Mouse (Mus musculus) embryonic facial prominence, embryonic 10.5 days (tissue): ENCODE data around the gene Dhx58. TPM values are rescaled to one million over a fixed set of nuclear protein-coding genes. Genes with fewer than 3 reads are reported as not detected.
"Not testable (repeated sequence)": the region's sequence is repeated elsewhere in the genome, so short reads cannot be mapped to it uniquely, and the experiment has no call there.

Experiments
- DNase-seq: peaks from one replicate; pipeline ENCODE4 v3.0.0-alpha.2; 2017; ENCODE audit warnings: low spot score
- H3K27ac ChIP-seq: fragments of 300-500 bp; sonication (generic); replicated peaks from 2 replicates; pipeline ENCODE4 v1.5.1; 2016; ENCODE audit warnings: mild to moderate bottlenecking
- H3K27me3 ChIP-seq: fragments of 300-500 bp; sonication (generic); replicated peaks from 2 replicates; pipeline ENCODE4 v1.6.1; 2016; ENCODE audit warnings: low read depth, mild to moderate bottlenecking; ENCODE audit not compliant: poor library complexity, severe bottlenecking
- H3K36me3 ChIP-seq: fragments of 300-500 bp; sonication (generic); replicated peaks from 2 replicates; pipeline ENCODE4 v1.6.1; 2016; ENCODE audit warnings: mild to moderate bottlenecking, moderate library complexity
- H3K4me1 ChIP-seq: fragments of 300-500 bp; sonication (generic); 2 replicates; pipeline ENCODE4 v1.6.1; 2016
- H3K4me3 ChIP-seq: fragments of 300-500 bp; sonication (generic); 2 replicates; pipeline ENCODE4 v1.5.1; 2016; ENCODE audit warnings: mild to moderate bottlenecking, moderate library complexity
- H3K9me3 ChIP-seq: fragments of 300-500 bp; sonication (generic); 2 replicates; pipeline ENCODE4 v1.6.1; 2016; ENCODE audit warnings: mild to moderate bottlenecking
- WGBS: fragments of 180-500 bp; shearing (Covaris S2); methylation state at CpG from one replicate; pipeline ENCODE4 v1.1.7; 2016; 5-methylcytosine and 5-hydroxymethylcytosine counted together
- polyA plus RNA-seq: library from polyadenylated mRNA; unstranded; fragments of >200 nt; fragmentation: Nextera tagmentation; extraction: Ambion mirVana; gene quantifications from 2 replicates; pipeline ENCODE4 v1.2.1, GENCODE M21; 2016

The Dhx58 gene
- polyA plus RNA-seq, 1 experiment from 2014 or later = 3.3 TPM

DNA sequence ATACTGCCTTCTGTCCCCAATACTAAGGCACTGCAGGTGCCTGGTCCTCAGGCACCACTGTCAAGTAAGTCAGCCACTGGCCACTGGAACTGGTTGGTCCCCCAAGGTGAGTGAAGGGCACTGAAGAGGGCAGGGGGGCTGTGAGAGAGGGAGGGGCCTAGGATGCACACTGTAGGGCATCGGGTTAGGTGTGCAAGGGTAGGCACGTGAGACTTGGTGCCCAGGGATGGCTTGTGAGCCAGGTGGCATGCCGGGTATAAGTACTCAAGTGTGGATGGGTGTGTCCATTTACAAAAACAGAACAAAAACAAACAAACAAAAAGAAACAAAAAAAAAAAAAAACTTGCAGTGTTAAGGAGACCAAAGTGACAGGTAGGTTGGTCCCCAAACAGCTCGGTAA is 15.6 kb downstream of the Dhx58 start:
- 70% methylated on average over 4 of the region's 4 CpGs for WGBS
- no peak for DNase-seq

DNA sequence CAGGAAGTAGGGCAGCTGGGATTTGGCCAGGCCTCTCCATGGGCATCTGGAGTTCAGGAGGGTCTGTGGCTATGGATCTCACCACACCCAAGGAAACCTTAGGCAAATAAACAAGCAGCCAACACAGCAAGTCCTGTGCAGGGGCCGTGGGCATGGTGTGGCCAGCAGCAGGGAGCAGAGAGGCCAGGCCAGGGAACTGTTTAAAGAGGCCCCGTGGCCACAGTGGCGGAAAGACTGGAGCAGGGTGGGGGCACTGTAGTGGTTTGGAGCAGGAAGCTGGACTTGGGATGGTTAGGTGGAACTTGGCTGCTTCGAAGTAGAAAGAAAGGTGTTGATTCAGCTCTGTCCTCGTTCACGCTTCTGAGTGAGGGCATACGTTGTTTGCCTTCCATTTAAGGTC is 16.8 kb downstream of the Dhx58 start:
- Histone ChIP-seq H3K36me3 (no peaks in the 10 kb centered on the region), H3K4me3 (no peak overlapping the region), H3K27me3 (peaks cover 26% of the 10 kb centered on the region), H3K9me3 (no peaks in the 10 kb centered on the region), H3K27ac (no peak overlapping the region), H3K4me1 (peaks cover 8% of the 10 kb centered on the region)
- 80% methylated on average over 7 of the region's 7 CpGs for WGBS
- no peak for DNase-seq

More for the DNA sequence above, 15.6 kb downstream of the Dhx58 start:
- Histone ChIP-seq H3K27ac (no peak overlapping the region), H3K27me3 (peaks cover 37% of the 10 kb centered on the region), H3K4me1 (peaks cover 19% of the 10 kb centered on the region), H3K9me3 (no peaks in the 10 kb centered on the region), H3K4me3 (no peak overlapping the region), H3K36me3 (no peaks in the 10 kb centered on the region)

DNA sequence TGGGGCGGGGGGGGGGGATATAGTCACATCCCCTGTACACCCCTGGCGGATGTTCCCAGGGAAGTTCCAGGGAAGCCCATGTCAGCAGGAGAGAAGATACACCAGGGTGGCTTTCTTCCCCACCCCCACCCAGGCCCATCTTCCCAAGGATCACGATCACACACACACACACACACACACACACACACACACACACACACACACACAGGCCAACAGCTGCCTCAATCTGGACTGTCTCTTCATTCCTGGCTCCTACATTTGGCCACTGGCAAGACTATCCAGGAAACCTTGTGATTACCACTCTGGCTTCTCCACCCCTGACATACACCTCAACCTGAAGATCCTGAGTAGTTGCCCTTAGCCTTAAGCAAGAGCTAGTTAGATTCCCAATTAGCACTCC is 18.7 kb downstream of the Dhx58 start:
- Histone ChIP-seq H3K27ac (no peak overlapping the region), H3K27me3 (peaks cover 7% of the 10 kb centered on the region), H3K4me3 (no peak overlapping the region), H3K4me1 (no peaks in the 10 kb centered on the region), H3K36me3 (no peaks in the 10 kb centered on the region), H3K9me3 (no peaks in the 10 kb centered on the region)
- WGBS = 75% methylated on average over 3 of the region's 3 CpGs
- no peak for DNase-seq

DNA sequence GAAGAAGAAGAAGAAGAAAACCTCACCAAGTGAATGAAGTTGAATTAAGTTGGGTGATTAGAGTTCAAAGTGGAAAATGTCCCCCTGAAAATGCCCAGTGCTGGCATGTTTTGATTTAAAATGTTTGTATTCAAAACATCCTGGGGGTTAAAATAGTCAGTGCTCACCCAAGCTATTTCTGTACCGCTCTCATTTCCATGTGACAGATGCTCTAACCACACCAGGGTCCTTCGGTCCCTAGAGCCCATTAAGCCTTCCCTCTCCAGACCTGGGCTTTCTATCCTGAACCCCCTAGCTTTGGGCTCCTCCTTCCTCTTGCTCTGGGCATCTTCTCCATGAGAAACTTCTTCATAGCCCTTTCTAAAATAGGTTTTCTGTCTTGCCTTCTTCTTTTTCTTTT is 20.0 kb downstream of the Dhx58 start:
- Histone ChIP-seq H3K4me1 (no peaks in the 10 kb centered on the region), H3K36me3 (no peaks in the 10 kb centered on the region), H3K27me3 (0 out of 2 replicates have a peak, but pooled peaks cover 4% of the 10 kb centered on the region), H3K27ac (no peak overlapping the region), H3K9me3 (no peaks in the 10 kb centered on the region), H3K4me3 (no peak overlapping the region)
- 73% methylated on average over 2 of the region's 2 CpGs for WGBS
- no peak for DNase-seq

DNA sequence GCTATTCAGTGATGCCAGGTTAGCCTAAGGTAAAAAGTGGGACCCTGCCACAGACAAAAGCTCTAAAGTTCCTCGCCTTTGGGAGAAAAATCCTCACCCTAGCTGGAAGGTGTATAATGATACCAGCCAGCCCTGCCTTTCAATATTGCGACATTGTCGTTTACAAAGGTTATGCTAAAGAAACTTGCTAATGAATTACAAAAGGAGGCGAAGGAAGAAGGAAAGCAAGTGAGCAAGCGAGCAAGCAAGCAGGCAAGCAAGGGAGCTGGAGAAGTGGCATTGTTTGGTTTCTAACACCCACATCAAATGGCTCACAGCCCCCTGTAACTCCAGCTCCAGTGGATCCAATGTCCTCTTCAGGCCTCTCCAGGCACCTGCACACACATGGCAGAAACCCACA is 21.5 kb downstream of the Dhx58 start:
- Histone ChIP-seq H3K27me3 (0 out of 2 replicates have a peak, but pooled peaks cover 6% of the 10 kb centered on the region), H3K9me3 (no peaks in the 10 kb centered on the region), H3K27ac (no peak overlapping the region), H3K4me1 (peaks cover 7% of the 10 kb centered on the region; the same call in 1 of the 2 replicates), H3K4me3 (no peak overlapping the region), H3K36me3 (no peaks in the 10 kb centered on the region)
- DNase-seq = no peak
- 72% methylated on average over 5 of the region's 5 CpGs for WGBS

DNA sequence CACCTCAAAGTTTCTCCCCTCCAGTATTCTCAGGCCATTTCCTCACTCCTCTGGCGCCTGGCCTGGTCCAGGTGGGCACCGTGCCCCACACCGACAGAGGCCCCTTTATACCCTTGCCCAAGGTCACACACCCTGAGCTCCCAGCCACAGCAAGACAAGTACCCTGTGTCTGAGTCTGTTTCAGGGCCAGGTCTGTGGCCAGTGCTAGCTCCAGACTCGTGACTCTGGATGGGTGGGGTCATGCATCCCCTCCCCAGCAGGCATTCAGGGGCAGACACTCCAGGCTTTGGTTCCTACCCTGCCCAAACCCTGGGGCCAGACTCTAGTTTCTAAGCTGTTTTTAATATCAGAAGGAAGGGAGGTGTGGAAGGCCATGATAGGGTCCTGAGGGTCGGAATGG is 22.2 kb downstream of the Dhx58 start:
- Histone ChIP-seq H3K27me3 (0 out of 2 replicates have a peak, but pooled peaks cover 6% of the 10 kb centered on the region), H3K27ac (no peak overlapping the region), H3K9me3 (no peaks in the 10 kb centered on the region), H3K36me3 (no peaks in the 10 kb centered on the region), H3K4me1 (peaks cover 10% of the 10 kb centered on the region; the same call in 1 of the 2 replicates), H3K4me3 (no peak overlapping the region)
- WGBS = 77% methylated on average over 5 of the region's 5 CpGs
- DNase-seq = no peak

- H3K4me3 ChIP-seq = no peak overlapping the region
- H3K27me3 ChIP-seq = peaks cover 32% of the 10 kb centered on the region
- no peak for DNase-seq
- H3K4me1 ChIP-seq = peaks cover 19% of the 10 kb centered on the region
- no peak overlapping the region for H3K27ac ChIP-seq
- 64% methylated on average over 7 of the region's 7 CpGs for WGBS
- no peaks in the 10 kb centered on the region for H3K9me3 ChIP-seq
- no peaks in the 10 kb centered on the region for H3K36me3 ChIP-seq
These were observed 26.3 kb downstream of the Dhx58 start for GRCm38 (mm10) chr11:100677810-100678209.

DNA sequence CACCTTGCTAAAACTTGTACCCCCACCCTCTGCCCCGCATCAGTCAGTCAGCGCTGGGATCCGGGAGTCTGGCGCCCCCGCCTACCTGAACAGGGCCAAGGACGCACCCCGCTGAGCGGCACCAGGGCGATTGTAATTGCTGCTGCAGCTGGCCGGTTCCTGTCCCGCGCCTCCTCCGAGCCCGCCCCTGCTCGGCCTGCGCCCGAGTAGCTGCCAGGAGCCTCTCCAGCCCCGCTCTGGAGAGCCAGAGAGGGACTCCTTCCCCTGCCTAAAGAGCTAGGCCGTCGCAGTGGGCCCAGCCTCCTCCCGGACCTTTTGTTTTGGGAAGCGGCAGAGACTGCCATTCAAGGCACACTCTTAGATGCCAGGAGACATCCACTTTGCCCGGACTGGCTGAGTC is 30.9 kb downstream of the Dhx58 start:
- Histone ChIP-seq H3K27me3 (peaks cover 41% of the 10 kb centered on the region), H3K4me1 (peaks cover 24% of the 10 kb centered on the region), H3K9me3 (peaks cover 7% of the 10 kb centered on the region; the same call in 1 of the 2 replicates), H3K4me3 (peak overlapping the region; percentile 45), H3K36me3 (no peaks in the 10 kb centered on the region), H3K27ac (peak overlapping the region; percentile 62; the same call in 1 of the 2 replicates)
- 2% methylated on average over 23 of the region's 23 CpGs for WGBS
- peak; percentile 60 for DNase-seq

- WGBS = 80% methylated on average over 2 of the region's 2 CpGs
- no peak for DNase-seq
- Histone ChIP-seq H3K4me3 (no peak overlapping the region), H3K4me1 (peaks cover 15% of the 10 kb centered on the region), H3K9me3 (peaks cover 7% of the 10 kb centered on the region; the same call in 1 of the 2 replicates), H3K27me3 (peaks cover 41% of the 10 kb centered on the region), H3K27ac (no peak overlapping the region), H3K36me3 (no peaks in the 10 kb centered on the region)
These were observed 32.1 kb downstream of the Dhx58 start for GRCm38 (mm10) chr11:100671956-100672355.

- WGBS = 81% methylated on average over 1 of the region's 1 CpGs
- Histone ChIP-seq H3K36me3 (no peaks in the 10 kb centered on the region), H3K4me3 (no peak overlapping the region), H3K27me3 (peaks cover 41% of the 10 kb centered on the region), H3K9me3 (peaks cover 7% of the 10 kb centered on the region; the same call in 1 of the 2 replicates), H3K4me1 (peaks cover 15% of the 10 kb centered on the region), H3K27ac (no peak overlapping the region)
- no peak for DNase-seq
These were observed 33.0 kb downstream of the Dhx58 start for GRCm38 (mm10) chr11:100671049-100671448.

- Histone ChIP-seq H3K4me3 (no peak overlapping the region), H3K27ac (no peak overlapping the region), H3K27me3 (peaks cover 15% of the 10 kb centered on the region; the same call in 1 of the 2 replicates), H3K36me3 (no peaks in the 10 kb centered on the region), H3K4me1 (peaks cover 23% of the 10 kb centered on the region), H3K9me3 (no peaks in the 10 kb centered on the region)
- WGBS = 70% methylated on average over 10 of the region's 10 CpGs
- DNase-seq = no peak
These were observed 44.3 kb downstream of the Dhx58 start for GRCm38 (mm10) chr11:100659806-100660205.

DNA sequence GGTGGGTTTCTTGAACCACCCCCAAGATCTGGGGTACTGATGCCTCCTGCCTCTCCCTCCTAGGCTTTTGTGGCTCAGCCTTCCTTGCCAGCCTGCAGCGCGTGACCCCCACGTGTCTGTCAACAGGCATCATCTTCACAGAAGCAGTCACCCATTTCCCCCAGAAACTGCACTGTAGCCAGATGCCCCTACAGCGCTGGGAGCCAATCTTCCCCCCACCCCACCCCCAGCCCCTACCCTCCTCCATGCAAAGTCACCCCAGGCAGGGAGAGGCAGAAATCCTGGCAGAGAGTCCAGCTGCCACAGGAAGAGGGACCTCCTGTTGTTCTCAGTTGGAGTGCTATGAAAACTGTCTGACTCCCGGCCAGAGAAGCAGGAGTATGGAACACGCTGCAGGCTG is 47.6 kb downstream of the Dhx58 start:
- H3K4me1 ChIP-seq = peaks cover 35% of the 10 kb centered on the region
- 11% methylated on average over 6 of the region's 6 CpGs for WGBS
- H3K27me3 ChIP-seq = peaks cover 24% of the 10 kb centered on the region
- DNase-seq = peak; percentile 65
- peak overlapping the region; percentile 31; the same call in 1 of the 2 replicates for H3K4me3 ChIP-seq
- H3K36me3 ChIP-seq = no peaks in the 10 kb centered on the region
- peak overlapping the region; percentile 57; the same call in 1 of the 2 replicates for H3K27ac ChIP-seq
- no peaks in the 10 kb centered on the region for H3K9me3 ChIP-seq

- not testable (repeated sequence) for H3K27ac ChIP-seq, H3K4me3 ChIP-seq, DNase-seq, H3K36me3 ChIP-seq, H3K9me3 ChIP-seq
- whole genome bisulfite sequencing = 58% methylated on average over 3 of the region's 3 CpGs
- H3K27me3 ChIP-seq = peaks cover 32% of the 10 kb centered on the region
- H3K4me1 ChIP-seq = peaks cover 43% of the 10 kb centered on the region
These were observed 48.5 kb downstream of the Dhx58 start for GRCm38 (mm10) chr11:100655589-100655988.
